Mouse (Mus musculus): Measurements from ENCODE around the gene Tomm70a.

The Tomm70a gene

DNA sequence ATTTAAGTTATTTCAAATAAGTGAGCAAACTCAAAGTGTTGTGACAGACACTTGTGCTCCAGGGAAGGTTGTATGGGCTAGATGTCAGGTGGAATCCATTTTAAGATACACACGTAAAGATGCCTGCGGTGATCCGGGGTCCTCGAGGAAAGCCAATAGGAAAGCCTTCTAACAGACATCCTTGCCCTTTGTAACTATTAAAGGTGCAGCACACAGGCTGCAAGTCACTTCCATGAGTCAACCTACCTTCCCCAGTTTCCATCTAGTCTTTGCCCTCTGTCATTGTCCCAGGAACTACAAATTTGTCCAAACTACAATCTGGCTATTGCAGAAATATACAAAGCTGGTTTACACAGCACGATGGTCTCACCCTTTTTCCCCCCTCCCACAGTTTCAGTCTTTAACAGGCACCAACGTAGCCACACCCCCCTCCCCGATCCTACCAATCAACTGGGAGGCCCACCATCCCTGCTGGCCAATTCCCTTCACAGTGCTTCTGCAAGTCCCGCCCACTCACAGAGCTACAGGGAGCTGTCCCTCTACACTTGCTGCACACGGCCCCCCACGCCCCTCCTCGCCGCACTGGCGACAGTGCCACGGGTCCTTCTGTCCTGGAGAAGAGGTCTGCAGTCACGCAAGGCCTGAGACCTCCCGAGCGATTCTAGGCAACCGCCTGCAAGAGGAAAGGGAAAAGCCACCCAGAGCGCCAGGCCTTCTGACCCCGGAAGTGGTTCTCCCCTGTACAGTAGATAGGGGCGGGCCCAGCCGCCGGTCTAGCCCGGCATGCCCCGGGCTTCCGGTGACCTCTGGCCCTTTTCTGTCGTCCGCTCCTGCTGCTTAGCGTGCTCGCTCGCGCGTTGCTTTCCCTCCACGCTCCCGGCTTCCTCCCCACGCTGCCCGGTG, at the start of gene Tomm70a:
Gene Tomm70a (plus strand): TSS at position 791 of the 903 bp plus-strand sequence.
- DNase-seq (ENCODE audit: low read depth, low spot score), result peak; percentile 93

DNA sequence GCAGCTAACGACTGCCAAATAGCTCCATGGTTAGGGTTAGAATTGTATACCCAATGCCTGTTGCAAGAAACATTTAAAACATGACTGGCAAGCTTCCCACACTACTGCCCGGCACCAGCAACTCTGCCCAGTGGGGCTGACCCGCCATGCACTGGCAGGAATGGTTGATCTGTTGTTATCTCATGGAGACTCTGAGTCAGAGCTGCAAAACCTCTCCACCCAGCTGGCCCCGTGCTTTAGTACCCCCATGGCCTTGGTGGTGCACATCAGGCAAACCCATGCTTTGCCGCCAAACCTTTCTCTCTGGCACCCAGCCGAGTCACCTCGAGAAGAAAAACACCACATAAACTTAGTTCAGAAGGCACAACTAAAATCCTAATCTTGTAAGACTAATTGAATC, 45.5 kb upstream of the Tomm70a start:
- DNase-seq (ENCODE audit: low read depth, low spot score), result no peak

DNA sequence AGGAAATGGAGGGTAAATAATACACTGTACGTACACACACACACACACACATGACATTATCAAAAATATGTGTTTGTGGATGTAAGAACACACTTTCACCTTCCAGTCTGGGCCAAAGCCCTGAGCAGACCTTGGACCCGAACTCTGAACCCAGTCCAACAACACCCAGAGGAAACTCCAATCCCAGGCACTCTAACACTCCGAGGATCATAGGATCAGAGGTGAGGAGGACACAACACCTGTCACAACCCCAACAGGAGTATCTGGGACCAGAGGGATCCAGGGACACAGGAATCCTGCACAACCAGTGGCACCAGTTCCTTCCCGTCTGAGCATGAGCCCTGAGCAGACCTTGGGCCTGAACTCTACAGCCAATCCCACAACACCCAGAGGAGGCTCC, 41.9 kb upstream of the Tomm70a start:
- DNase-seq (ENCODE audit: low read depth, low spot score), result no peak

DNA sequence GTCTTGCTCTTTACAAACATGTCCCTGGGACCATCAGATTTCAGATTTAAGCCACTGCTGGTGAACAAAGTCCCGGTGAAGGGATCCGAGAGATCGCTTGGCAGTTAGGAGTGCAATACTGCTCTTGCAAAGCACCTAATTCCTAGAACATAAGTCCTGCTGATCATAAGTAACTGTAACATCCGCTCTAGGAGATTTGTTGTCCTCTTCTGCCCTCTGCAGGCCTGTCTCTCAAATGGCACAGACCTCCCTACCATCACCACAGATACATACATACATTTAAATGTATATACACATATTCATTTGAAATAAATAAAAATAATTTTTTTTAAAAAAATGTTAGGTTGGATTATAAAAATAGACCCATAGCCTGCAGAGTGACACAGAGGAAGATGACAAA, 29.0 kb upstream of the Tomm70a start:
- DNase-seq (ENCODE audit: low read depth, low spot score), result peak; percentile 74

DNA sequence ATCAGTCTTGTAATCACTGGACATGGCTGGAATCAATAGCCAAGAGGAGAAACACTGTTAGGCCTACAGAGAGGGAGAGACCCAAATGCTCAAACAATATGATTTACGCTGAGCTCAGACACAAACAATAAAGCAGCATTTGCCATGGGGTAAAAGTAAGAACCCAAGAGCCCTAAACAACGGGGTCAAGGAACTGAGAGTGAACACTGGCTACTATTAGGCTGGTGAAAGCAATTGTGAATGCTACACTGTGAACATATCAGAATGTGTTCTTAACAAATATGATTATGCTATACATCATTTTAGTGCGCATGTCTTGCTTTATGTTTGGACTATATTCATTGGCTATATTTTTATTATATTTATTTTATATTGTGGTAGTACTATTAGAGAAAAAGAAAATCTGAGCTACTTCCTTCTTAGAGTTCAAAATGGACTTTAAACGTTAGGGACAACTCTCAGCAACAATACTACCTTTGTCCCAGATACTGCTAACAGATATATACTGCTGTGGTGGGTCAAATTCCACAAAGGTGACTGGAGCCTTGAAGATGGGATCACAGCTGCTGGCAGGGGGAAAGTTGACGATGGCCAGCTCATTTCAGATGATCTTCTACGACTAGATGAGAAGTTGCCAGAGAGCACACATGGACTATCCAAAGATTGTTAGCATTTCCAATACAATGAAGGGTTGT, 28.4 kb upstream of the Tomm70a start:
- no peak for DNase-seq (ENCODE audit: low read depth, low spot score)

DNA sequence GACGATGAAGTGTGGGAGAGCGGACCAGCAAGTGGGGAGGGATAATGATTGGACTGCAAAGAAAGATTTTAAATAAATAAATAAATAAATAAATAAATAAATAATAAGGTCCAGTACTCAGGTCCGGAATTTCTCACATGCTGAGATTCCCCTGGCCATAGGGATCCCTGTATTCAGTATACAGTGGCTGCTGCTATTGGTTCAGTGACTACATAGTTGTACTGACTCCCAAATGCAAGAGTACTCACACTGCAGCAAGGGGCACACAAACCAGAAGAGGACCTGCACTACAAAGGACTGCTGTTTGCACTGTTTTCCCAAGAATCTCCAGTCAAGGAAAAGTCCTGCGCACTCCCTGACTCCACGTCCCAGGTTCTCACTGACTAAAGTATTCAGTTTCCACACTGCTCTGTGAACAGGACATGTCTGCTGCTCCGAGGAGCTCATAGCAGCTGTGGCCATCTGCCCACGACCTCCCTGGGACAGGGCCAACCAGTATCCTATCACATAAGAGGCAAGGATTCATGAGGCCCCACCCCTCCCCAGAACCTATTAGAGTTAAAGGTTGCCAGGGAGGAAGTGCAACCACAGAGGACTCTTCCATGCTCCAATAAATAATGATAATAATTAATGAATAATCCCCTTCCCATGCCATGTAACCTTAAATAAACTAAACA, 22.9 kb upstream of the Tomm70a start:
- DNase-seq (ENCODE audit: low read depth, low spot score), result no peak

DNA sequence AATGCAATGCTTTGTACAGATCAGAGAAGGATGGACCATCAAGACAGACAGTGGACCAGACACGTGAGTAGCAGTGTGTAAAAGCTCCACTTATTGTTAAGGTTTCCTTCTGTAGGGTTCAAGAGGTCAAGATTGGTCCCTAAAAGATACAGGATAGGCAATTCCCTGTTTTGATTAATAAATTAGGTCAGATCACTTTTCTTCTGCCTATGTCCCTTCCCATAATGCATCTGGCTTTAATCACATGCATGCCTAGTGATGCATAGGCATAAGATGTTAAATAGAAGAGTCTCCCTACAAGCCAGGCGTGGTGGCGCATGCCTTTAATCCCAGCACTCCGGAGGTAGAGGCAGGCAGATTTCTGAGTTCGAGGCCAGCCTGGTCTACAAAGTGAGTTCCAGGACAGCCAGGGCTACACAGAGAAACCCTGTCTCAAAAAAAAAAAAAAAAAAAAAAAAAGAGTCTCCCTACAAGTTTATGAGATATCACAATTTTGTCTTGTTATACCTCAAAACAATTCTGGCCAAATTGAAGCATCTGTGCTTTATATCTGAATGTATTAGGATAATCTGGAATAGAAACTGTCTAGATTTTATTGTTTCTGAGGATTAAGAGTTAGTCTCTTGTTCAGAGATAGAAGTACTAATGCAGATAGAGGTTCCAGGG, 21.8 kb upstream of the Tomm70a start:
- no peak for DNase-seq (ENCODE audit: low read depth, low spot score)

DNA sequence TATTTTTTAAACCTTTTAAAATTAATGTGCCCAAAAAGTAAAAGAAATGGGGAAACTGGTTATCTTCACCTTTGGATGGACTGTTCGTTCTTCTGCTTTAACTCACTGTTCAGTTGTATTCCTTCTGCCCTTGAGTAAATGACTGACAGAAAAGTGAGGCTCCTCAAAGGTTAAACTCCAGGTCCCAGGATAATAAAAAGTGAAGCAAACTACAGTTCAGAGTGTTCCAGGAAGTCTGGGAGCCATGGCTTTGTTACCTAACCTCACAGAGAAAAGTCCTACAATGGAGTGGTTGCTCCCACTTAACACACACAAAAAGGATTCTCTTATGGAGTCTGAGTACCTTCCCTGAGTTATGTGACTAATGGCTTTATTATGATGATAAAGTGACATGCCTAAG, 20.3 kb upstream of the Tomm70a start:
- no peak for DNase-seq (ENCODE audit: low read depth, low spot score)

DNA sequence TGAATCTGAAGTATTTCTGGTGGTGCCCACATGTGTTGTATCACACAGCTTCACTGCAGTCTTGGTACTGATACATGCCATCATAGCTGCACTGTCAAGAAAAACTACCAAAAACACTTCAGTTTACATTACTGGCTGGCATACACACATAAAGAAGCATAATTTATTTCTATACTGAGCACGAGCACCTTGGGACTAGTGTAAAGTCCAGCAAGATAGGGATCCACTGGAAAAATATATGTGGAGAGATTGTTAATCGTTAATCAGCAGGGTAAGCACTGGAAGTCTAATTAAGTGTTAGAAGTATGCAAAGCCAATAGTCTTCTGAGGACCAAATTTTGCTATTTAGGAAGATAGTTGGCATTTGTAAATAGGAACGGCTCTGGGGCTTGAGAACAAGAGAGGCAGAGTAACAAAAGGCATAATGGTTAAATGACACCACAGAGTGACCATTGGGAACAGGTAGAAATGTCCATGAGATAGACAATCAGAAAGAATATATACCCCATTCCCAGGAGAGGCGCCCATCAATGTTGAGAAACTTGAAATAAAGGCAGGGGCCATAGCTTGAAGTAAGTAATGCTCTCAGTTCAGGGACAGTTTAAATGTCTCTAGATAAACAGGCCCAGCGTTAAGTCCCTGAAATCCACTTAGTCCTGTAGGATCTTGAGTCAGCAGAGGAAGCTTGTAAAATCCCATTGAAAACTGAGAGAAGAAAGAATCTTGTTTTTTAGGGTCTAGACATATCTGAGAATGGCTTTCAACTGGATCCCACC, 15.1 kb upstream of the Tomm70a start:
- DNase-seq (ENCODE audit: low read depth, low spot score), result no peak

DNA sequence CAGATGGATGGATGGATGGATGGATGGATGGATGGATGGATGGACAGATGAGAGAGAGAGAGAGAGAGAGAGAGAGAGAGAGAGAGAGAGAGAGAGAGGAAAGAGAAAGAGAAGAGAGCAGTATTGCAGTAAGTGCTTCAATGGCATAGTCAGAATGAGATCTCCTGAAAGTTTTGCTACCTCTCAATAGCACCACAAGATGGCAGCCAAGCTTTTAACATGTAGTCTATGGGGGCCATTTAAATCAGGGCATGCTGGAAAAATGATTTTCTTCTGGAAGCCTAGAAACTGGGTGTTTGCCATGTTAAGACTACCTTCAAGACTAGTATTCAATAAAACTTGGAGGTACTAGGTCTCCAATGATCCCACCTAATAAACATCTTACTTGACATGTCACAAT, 5.4 kb upstream of the Tomm70a start:
- DNase-seq (ENCODE audit: low read depth, low spot score), result peak; percentile 61

DNA sequence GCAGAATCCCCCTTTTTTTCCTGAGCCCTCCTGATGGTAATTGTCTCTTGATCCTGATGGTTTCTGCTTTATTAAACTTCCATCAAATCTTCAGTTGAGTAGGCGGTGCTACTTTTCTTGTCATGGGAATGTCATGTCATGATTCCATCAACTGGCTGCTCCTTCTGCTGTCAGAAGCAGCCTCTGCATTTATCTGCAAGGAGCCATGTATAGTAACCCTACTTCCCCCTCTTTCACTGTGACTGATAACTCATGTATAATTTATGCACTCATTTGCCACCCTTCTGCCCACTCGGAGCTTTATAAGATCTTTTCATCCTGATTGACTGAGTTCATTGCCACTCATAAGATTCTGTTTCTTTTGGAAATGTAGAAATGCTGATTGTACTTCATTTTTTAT, 3.9 kb upstream of the Tomm70a start:
- no peak for DNase-seq (ENCODE audit: low read depth, low spot score)

DNA sequence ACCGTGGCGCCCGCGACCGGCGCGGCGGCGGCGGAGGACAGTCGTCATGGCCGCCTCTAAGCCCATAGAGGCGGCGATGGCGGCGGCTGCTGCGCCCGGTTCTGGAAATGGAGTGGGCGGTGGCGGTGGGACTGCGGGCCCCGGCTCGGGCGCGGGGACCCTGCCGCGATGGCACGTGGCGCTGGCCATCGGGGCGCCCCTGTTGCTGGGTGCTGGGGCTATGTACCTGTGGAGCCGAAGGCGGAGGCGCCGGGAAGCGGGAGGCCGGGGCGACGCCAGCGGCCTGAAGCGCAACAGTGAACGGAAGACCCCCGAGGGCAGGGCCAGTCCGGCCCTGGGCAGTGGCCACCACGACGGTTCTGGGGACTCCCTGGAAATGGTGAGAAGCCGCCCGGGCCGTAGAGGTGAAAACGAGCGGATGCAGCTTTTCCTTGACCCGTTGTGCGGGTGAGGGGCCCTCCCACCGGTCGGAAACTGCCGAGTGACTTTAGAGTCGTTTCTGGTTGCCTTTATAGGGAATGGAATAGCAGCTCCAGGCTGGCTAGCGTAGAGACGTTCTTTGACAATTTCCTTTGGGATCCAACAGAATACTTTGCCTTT, 413 bp downstream of the Tomm70a start:
- DNase-seq (ENCODE audit: low read depth, low spot score), result no peak

DNA sequence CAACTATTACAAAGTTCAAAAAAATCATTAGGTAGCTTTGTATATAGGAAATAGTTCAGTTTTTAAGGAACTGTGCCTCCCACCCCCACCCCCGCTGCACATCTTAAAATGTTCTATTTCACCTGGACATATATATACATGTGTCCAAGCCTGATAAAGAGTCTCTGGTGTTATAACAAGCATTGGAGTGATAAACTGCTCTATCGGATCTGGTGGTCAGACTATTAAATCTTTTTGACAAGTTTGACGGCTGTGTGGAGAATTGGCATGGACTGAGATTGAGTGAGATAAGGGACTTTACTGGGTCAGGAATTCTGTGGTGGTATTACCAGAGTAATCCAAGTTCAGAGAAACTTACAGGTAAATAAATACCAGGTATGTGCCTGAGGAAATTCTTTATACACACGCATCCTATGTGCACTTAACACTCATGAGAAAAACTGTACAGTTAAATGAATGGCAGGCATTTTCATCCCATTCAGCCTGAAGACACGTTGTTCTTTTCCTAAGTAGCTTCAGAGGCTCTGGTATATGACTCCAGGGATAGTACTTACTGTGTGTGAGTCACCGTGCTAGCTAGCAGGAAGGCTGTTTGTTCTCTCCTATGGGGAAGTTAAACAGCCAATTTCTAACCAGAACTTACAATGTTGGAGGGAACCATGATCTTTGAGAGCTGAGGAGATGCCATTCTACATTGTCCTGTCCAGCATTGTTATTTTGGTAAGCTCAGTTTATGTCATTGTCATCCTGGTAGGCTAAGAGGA, 1.4 kb downstream of the Tomm70a start:
- DNase-seq (ENCODE audit: low read depth, low spot score), result no peak

DNA sequence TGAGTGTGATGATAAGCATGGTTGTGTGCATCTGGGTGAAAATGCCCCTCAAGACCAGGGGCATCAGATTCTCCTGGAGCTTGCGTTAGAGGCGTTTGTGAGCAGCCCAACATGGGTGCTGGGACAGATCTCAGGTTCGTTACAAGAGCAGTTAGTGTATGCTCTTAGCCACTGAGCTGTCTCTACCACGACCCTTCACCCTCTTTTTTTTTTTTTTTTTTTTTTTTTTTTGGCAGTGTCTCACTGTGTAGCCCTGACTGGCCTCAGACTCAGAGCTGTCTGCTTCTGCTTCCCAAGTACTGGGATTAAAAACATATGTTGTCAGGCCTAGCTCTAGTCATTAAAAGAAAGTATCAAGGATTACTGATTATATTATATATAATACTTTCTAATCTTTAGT, 4.8 kb downstream of the Tomm70a start:
- DNase-seq (ENCODE audit: low read depth, low spot score), result no peak

DNA sequence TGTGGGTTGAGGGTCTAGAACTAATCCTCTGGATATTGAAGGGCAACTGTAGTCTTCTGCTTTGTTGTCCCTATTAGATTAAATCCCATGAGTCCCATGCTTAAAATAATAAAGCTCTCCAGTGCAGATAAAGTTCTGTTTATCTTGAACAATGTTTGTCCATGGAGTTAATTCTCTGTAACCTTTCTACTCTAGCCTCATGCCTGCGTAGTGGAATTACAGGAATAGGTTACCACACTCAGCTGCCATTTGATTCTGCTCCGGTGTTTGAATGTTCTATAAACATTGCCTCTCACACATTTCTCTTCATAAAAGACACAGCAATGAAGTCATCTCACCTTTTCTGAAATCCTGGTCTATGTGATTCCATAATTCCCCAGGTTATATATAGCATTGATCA, 6.3 kb downstream of the Tomm70a start:
- no peak for DNase-seq (ENCODE audit: low read depth, low spot score)

DNA sequence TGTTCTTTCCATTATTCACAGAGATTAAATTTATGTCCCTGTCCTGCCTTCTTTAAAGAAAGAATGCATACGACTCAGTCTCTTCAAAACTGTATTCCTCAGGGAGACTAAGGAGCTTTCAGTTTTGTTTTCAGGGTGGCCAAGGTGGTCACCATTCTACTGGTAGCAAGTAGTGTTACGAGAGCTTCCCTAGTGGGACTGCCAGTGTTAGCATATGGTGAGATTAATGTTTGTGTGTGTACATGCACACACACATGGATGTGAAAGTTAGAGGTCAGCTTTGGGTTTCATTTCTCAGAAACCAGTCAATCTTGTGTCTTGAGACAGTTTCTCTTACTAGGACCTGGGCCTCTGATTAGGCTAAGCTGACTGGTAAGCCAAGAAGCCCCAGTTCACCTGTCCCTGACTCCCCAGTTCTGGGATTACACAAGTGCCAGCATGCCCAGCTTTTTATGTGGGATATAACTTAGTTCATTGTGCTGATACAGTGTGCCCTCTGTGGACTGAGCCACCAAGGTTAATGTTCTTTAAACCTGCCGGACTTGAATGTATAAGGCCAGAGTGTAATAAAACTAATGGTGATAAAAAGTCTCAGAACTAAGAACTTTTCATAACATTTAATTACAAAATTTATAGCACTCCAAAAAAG, 9.4 kb downstream of the Tomm70a start:
- no peak for DNase-seq (ENCODE audit: low read depth, low spot score)

DNA sequence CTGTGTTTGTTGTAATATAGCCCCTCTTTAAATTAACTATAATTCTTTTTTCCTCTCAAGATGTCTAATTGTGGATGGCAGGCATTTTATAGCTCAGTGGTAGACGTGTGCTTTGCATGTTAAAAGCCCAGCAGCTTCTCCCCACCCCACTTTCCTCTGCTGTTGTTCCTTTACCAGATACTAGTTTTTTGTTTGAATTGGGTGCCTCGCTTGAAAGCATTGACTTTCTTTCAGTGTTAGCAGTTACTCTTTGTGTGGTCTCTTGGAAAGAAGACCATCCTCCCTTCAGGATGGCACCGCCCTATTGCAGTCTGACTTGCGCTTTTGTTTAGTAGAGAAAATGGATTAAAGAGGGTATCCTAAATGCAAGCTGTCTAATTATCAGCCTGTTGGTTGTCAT, 10.0 kb downstream of the Tomm70a start:
- no peak for DNase-seq (ENCODE audit: low read depth, low spot score)

DNA sequence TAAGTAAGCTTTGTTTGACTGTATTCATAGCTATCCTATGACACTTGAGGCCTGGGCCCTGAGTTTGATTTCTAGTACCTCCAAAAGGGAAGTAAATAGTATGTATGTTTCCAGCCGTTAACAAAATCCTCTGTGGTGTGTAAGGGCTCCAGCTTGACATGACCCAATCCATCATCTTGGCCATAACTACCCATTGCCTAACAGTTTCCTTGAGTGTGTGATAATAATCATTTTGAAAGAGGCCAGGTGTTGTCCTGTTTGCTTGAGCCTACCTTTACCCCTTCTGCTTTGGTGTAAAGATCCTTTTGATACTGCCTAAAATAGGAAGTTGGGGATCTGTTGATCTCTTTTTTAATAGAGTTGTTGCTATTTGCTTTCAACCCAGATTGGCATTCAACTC, 10.8 kb downstream of the Tomm70a start:
- DNase-seq (ENCODE audit: low read depth, low spot score), result no peak

DNA sequence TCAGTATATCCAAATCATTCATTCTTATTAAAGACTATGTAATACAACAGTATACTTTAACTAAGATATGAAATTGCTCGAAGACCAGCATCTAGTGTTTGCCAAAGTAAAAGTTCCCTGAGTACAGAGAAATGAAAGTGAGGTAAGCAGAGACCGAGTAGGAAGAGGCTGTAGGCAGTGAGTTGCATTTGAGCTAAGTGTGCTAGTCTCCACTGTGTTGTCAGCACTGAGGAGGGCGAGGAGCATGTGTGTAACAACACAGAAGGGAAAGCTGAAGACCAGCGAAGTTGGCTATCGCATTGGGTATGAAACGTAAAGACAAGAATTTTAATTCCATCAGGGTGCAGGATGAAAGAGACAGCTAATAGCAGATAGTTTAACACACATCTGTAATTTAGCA, 12.1 kb downstream of the Tomm70a start:
- no peak for DNase-seq (ENCODE audit: low read depth, low spot score)

DNA sequence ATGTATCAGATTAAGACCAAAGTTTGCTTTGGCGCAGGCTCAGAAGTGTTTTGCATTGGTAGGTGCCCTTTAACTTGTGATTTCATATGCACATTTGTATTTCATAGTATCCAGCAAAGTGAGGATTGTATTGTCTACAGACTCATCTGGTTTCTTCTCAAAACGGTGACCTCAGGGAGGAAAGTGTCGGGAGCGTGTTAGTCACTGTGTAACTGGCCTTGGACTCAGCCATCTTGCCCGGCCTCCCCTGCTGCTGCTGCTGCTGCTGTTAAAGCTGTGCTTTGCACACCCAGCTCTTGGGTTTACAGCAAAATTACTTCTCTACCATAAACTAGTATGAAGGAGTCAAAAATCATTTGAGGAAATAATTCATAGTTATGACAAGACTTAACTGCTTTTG, 23.2 kb downstream of the Tomm70a start:
- DNase-seq (ENCODE audit: low read depth, low spot score), result no peak

Measured in CD4-positive, CD25-positive, alpha-beta regulatory T cell, adult 2 months (primary cell).